Mouse (Mus musculus) spleen, adult 2 months (tissue): ENCODE results near the gene Sp8. TPM values are rescaled to one million over a fixed set of nuclear protein-coding genes. Genes with fewer than 3 reads are reported as not detected.

ENCODE experiments used
- DNase-seq, 2 experiments: peaks; one replicate each; pipeline versions ENCODE4 v3.0.0 to v3.0.0-alpha.2; 2012 to 2021; ENCODE audit warnings: low spot score in 2 of 2, low read depth in 1 of 2
- H3K27ac ChIP-seq: fragments of 200-500 bp; 2 replicates; pipeline ENCODE4 v1.5.1; 2012; ENCODE audit warnings: low read length, inconsistent platforms; ENCODE audit not compliant: insufficient read depth
- H3K27me3 ChIP-seq: fragments of 200-500 bp; 2 replicates; pipeline ENCODE4 v1.6.1; 2012; ENCODE audit warnings: mild to moderate bottlenecking, moderate library complexity, low read length, inconsistent platforms; ENCODE audit not compliant: control insufficient read depth, insufficient read depth
- H3K36me3 ChIP-seq: fragments of 200-500 bp; 2 replicates; pipeline ENCODE4 v1.6.1; 2012; ENCODE audit warnings: mild to moderate bottlenecking, low read length, inconsistent platforms; ENCODE audit not compliant: control insufficient read depth, insufficient read depth
- H3K4me1 ChIP-seq: fragments of 200-500 bp; 2 replicates; pipeline ENCODE4 v1.6.1; 2011; ENCODE audit warnings: inconsistent platforms; ENCODE audit not compliant: control insufficient read depth, insufficient read depth, insufficient read length
- H3K4me3 ChIP-seq: fragments of 200-500 bp; 2 replicates; pipeline ENCODE4 v1.5.1; 2011; ENCODE audit warnings: mild to moderate bottlenecking, inconsistent platforms; ENCODE audit not compliant: insufficient read depth, insufficient read length; ENCODE audit errors: extremely low read depth
- CTCF ChIP-seq: fragments of 200-500 bp; IDR thresholded peaks from 2 replicates; pipeline ENCODE4 v1.5.1; 2011; ENCODE audit warnings: mild to moderate bottlenecking, inconsistent platforms; ENCODE audit not compliant: insufficient read depth, insufficient read length, insufficient replicate concordance; ENCODE audit errors: extremely low read depth
- POLR2A ChIP-seq: fragments of 200-500 bp; IDR thresholded peaks from 2 replicates; pipeline ENCODE4 v1.6.1; 2011; ENCODE audit warnings: low read depth, low read length, inconsistent platforms
- WGBS: fragments of 180-500 bp; shearing (Covaris S2); methylation state at CpG from one replicate; pipeline ENCODE4 v1.1.7; 2018; 5-methylcytosine and 5-hydroxymethylcytosine counted together
- polyA plus RNA-seq: library from polyadenylated mRNA; depleted of rRNA; stranded (reverse); fragments of >200 nt; gene quantifications from 2 replicates; pipeline ENCODE4 v1.2.3, GENCODE M21; 2012; rRNA removed

The Sp8 gene
- polyA plus RNA-seq: not detected in 2 replicates

DNA sequence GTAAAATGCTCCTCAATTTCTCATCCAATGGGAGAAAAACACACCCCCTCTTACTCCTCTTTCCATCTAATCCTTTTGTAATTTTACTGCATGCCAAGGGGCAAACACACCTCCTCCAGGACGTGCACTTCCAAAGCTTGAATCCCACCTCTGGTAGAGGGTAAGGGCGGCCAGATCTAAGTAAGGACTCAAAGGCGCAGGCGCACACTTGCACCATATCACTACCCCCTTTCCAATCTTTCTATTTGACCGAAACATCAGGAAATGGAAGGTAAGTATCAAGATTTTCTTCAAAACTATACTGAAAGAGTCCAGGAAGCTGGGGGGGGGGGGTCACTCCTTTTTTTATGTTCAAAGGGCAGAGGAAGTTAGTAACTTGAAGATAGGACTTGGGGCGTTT, at the start of gene Sp8:
Gene Sp8, plus strand, starts transcription at position 109 of the 400 bp plus-strand sequence.
- H3K36me3 ChIP-seq: no peaks in the 10 kb centered on the region
- peak within 1 kb of the TSS; percentile 51 for H3K4me3 ChIP-seq
- 8% methylated on average over 6 of the region's 6 CpGs for WGBS
- DNase-seq: no peak
- peaks cover 7% of the 10 kb centered on the region for H3K4me1 ChIP-seq
- TF ChIP-seq POLR2A (no peak), CTCF (no peak)
- no peak within 1 kb of the TSS for H3K27ac ChIP-seq
- peaks cover 38% of the 10 kb centered on the region for H3K27me3 ChIP-seq

DNA sequence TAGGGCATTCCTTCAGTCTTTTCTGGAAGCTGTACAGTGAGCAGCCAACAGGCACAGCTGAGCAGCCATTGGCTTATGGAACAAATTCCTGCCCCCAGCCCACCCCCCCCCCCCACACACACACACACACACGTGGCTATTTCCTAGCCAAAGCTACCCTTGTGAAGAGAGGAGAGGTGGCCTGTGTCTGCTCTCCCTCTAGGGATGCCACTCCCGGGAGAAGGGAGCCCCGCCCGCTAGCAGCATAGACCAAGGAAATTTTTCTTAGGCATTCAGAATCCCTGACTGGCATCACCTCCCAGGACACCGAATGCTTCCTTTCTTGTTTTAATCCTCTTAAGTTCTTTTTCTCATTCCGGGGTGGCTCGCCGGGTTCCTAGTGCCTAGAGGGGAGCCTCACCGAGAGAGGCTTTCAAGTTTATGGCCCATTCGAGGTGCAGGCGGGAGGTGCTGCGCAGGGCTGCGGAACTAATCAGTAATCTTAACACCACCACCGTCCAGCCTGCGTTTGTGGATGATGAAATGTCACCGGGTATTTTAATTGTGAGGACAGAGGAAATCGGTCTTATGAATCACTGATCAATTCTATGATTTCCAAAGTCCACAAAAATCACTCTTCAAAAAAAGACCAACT, 34.7 kb upstream of the Sp8 start:
- no peaks in the 10 kb centered on the region for H3K4me1 ChIP-seq
- H3K36me3 ChIP-seq: no peaks in the 10 kb centered on the region
- TF ChIP-seq CTCF: no peak
- no peak for TF ChIP-seq POLR2A
- H3K4me3 ChIP-seq: no peak overlapping the region
- H3K27ac ChIP-seq: no peak overlapping the region
- no peaks in the 10 kb centered on the region for H3K27me3 ChIP-seq
- WGBS: 17% methylated on average over 17 of the region's 17 CpGs
- DNase-seq: no peak

DNA sequence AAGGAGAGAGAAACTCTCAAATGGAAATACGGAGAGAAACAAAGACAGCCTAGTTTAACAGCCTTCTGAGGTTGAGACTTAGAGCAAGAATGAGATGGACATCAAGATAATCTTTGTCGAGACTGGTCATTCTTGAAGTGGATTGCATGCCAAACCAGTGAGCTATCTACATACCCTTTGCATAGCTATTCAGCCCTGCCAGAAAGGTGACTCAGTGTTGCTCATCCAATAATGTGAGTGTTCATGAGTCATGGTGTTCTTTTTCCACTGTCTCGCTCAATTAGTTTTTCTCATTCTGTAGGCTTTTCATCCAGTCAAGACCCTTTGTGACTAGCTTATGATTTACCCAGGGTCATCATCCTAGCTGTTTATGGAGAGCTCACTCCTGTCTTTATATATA, 31.6 kb upstream of the Sp8 start:
- Histone ChIP-seq H3K4me1 (no peaks in the 10 kb centered on the region), H3K36me3 (no peaks in the 10 kb centered on the region), H3K4me3 (no peak overlapping the region), H3K27ac (no peak overlapping the region), H3K27me3 (no peaks in the 10 kb centered on the region)
- 91% methylated on average over 3 of the region's 3 CpGs for WGBS
- no peak for TF ChIP-seq POLR2A
- TF ChIP-seq CTCF: no peak
- DNase-seq: no peak

DNA sequence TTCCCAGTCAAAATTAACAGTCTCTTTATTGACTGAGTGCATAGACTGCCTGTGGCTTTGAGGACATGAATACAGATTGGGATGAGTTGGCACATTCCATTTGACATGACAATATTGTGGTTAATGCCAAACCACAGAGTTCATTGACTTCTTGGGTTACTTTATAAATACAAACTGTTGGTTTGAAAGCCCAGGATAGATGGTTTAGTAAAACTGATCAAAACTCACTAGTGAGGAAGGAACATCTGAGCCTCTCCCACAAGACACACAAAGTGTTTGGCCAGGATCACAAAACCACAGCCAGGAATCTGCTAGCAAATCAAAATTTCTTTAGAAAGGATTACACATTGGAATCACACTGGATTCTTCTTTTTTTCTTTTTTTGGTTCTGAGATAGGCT, 30.0 kb upstream of the Sp8 start:
- Histone ChIP-seq H3K36me3 (no peaks in the 10 kb centered on the region), H3K4me1 (no peaks in the 10 kb centered on the region), H3K4me3 (no peak overlapping the region), H3K27ac (no peak overlapping the region), H3K27me3 (no peaks in the 10 kb centered on the region)
- no peak for DNase-seq
- TF ChIP-seq POLR2A: no peak
- TF ChIP-seq CTCF: no peak

- DNase-seq: no peak
- Histone ChIP-seq H3K27me3 (no peaks in the 10 kb centered on the region; the same call in 1 of the 2 replicates), H3K4me1 (no peaks in the 10 kb centered on the region), H3K36me3 (no peaks in the 10 kb centered on the region), H3K27ac (no peak overlapping the region), H3K4me3 (no peak overlapping the region)
- 79% methylated on average over 6 of the region's 6 CpGs for WGBS
- TF ChIP-seq CTCF: no peak
Measured at GRCm38 (mm10) chr12:118829881-118830280, 16.2 kb upstream of the Sp8 start.

GRCm38 (mm10) chr12:118836411-118837341, 9.5 kb upstream of the Sp8 start:
- H3K4me3 ChIP-seq: peak overlapping the region; percentile 18; the same call in 1 of the 2 replicates
- H3K36me3 ChIP-seq: no peaks in the 10 kb centered on the region
- H3K27ac ChIP-seq: no peak overlapping the region
- TF ChIP-seq CTCF (no peak), POLR2A (no peak)
- WGBS: 2% methylated on average over 70 of the region's 72 CpGs
- H3K4me1 ChIP-seq: no peaks in the 10 kb centered on the region
- DNase-seq: no peak
- peaks cover 17% of the 10 kb centered on the region for H3K27me3 ChIP-seq

GRCm38 (mm10) chr12:118837361-118837760, 8.8 kb upstream of the Sp8 start:
- 4% methylated on average over 11 of the region's 11 CpGs for WGBS
- Histone ChIP-seq H3K4me1 (no peaks in the 10 kb centered on the region), H3K36me3 (no peaks in the 10 kb centered on the region), H3K27me3 (peaks cover 17% of the 10 kb centered on the region), H3K4me3 (no peak overlapping the region), H3K27ac (no peak overlapping the region)
- TF ChIP-seq POLR2A: no peak
- TF ChIP-seq CTCF: no peak
- DNase-seq: no peak
